Mouse (Mus musculus) kidney, postnatal 0 days (tissue): ENCODE data around the gene Jmjd8. TPM values are rescaled to one million over a fixed set of nuclear protein-coding genes. Genes with fewer than 3 reads are reported as not detected.

Experiments used
- ATAC-seq: fragments of 200-750 bp; cut with Nextera tagmentation; replicated peaks from 2 replicates; pipeline ENCODE4 v1.8.0; 2017; ENCODE audit warnings: low read depth, moderate number of reproducible peaks, moderate TSS enrichment, moderate library complexity; ENCODE audit not compliant: low FRiP score
- DNase-seq: peaks from one replicate; pipeline ENCODE4 v3.0.0-alpha.2; 2016; ENCODE audit warnings: low spot score
- H3K27ac ChIP-seq: fragments of 300-500 bp; sonication (generic); 2 replicates; pipeline ENCODE4 v1.5.1; 2014; ENCODE audit warnings: mild to moderate bottlenecking
- H3K27me3 ChIP-seq: fragments of 300-500 bp; sonication (generic); 2 replicates; pipeline ENCODE4 v1.6.1; 2014; ENCODE audit warnings: low read length, mixed read lengths; ENCODE audit not compliant: insufficient read depth
- H3K36me3 ChIP-seq: fragments of 300-500 bp; sonication (generic); 2 replicates; pipeline ENCODE4 v1.6.1; 2014; ENCODE audit warnings: low read length, mixed read lengths; ENCODE audit not compliant: insufficient read depth
- H3K4me1 ChIP-seq: fragments of 300-500 bp; sonication (generic); replicated peaks from 2 replicates; pipeline ENCODE4 v1.6.1; 2014; ENCODE audit warnings: antibody characterized with exemption, low read length, mixed read lengths; ENCODE audit not compliant: insufficient read depth
- H3K4me2 ChIP-seq: fragments of 300-500 bp; sonication (generic); 2 replicates; pipeline ENCODE4 v1.6.1; 2014; ENCODE audit warnings: mild to moderate bottlenecking, low read length, moderate library complexity, mixed read lengths
- H3K4me3 ChIP-seq: fragments of 300-500 bp; sonication (generic); replicated peaks from 2 replicates; pipeline ENCODE4 v1.5.1; 2014; ENCODE audit warnings: low read depth, low read length
- H3K9ac ChIP-seq: fragments of 300-500 bp; sonication (generic); 2 replicates; pipeline ENCODE4 v1.6.1; 2014; ENCODE audit warnings: low read depth, low read length
- H3K9me3 ChIP-seq: fragments of 300-500 bp; sonication (generic); replicated peaks from 2 replicates; pipeline ENCODE4 v1.6.1; 2016; ENCODE audit warnings: low read length, inconsistent platforms, mixed read lengths
- CTCF ChIP-seq: IDR thresholded peaks from 2 replicates; pipeline ENCODE4 v1.5.1; 2016; ENCODE audit warnings: antibody characterized with exemption, low read depth, mild to moderate bottlenecking, moderate library complexity
- WGBS: fragments of 180-500 bp; shearing (Covaris S2); extraction: QIAGEN DNeasy Blood & Tissue Kit; methylation state at CpG from one replicate; pipeline ENCODE4 v1.1.7; 2014; 5-methylcytosine and 5-hydroxymethylcytosine counted together
- polyA plus RNA-seq: library from polyadenylated mRNA; unstranded; fragments of >200 nt; fragmentation: Nextera tagmentation; extraction: Ambion mirVana; gene quantifications from 2 replicates; pipeline ENCODE4 v1.2.1, GENCODE M21; 2015

Jmjd8 gene
- polyA plus RNA-seq, 1 experiment from 2014 or later = 53.1 TPM

GRCm38 (mm10) chr17:25874721-25875170 is 46.1 kb downstream of the Jmjd8 start, which contains the start of gene Mettl26:
Mettl26 (plus strand) TSS chr17:25875074.
- no peaks in the 10 kb centered on the region for H3K27me3 ChIP-seq
- H3K9me3 ChIP-seq = no peaks in the 10 kb centered on the region
- peak within 1 kb of the TSS; percentile 84 for H3K27ac ChIP-seq
- H3K9ac ChIP-seq = peak within 1 kb of the TSS; percentile 57
- peak within 1 kb of the TSS; percentile 54 for H3K4me3 ChIP-seq
- 0 out of 2 replicates have a peak, but pooled peaks cover 11% of the 10 kb centered on the region for H3K36me3 ChIP-seq
- peaks cover 10% of the 10 kb centered on the region for H3K4me1 ChIP-seq
- peak; percentile 18; the same call in 1 of the 2 replicates for TF ChIP-seq CTCF
- under 1% methylated on average over 25 of the region's 25 CpGs for WGBS
- peak within 1 kb of the TSS; percentile 73 for H3K4me2 ChIP-seq
- peak; percentile 86 for DNase-seq
- ATAC-seq = peak; percentile 40; the same call in 1 of the 2 replicates

- ATAC-seq (peak; percentile 84), DNase-seq (peak; percentile 93)
- H3K9ac ChIP-seq = peak overlapping the region; percentile 57
- under 1% methylated on average over 59 of the region's 59 CpGs for WGBS
- 0 out of 2 replicates have a peak, but pooled peaks cover 11% of the 10 kb centered on the region for H3K36me3 ChIP-seq
- no peaks in the 10 kb centered on the region for H3K27me3 ChIP-seq
- no peak for TF ChIP-seq CTCF
- peak overlapping the region; percentile 73 for H3K4me2 ChIP-seq
- peak overlapping the region; percentile 84 for H3K27ac ChIP-seq
- H3K4me3 ChIP-seq = peak overlapping the region; percentile 54
- no peaks in the 10 kb centered on the region for H3K9me3 ChIP-seq
- H3K4me1 ChIP-seq = peaks cover 17% of the 10 kb centered on the region
Measured at GRCm38 (mm10) chr17:25875171-25876136, 46.8 kb downstream of the Jmjd8 start.

- DNase-seq = no peak
- Histone ChIP-seq H3K4me3 (peak overlapping the region; percentile 54), H3K9ac (peak overlapping the region; percentile 57), H3K27me3 (no peaks in the 10 kb centered on the region), H3K9me3 (no peaks in the 10 kb centered on the region), H3K36me3 (0 out of 2 replicates have a peak, but pooled peaks cover 11% of the 10 kb centered on the region), H3K4me2 (peak overlapping the region; percentile 73), H3K27ac (peak overlapping the region; percentile 84; the same call in 1 of the 2 replicates), H3K4me1 (peaks cover 17% of the 10 kb centered on the region)
- no peak for ATAC-seq
- WGBS = 58% methylated on average over 10 of the region's 10 CpGs
- TF ChIP-seq CTCF = no peak
Measured at GRCm38 (mm10) chr17:25876347-25876915, 47.8 kb downstream of the Jmjd8 start.

GRCm38 (mm10) chr17:25877025-25877424 is 48.4 kb downstream of the Jmjd8 start:
- H3K27me3 ChIP-seq = no peaks in the 10 kb centered on the region
- TF ChIP-seq CTCF = no peak
- no peaks in the 10 kb centered on the region for H3K9me3 ChIP-seq
- ATAC-seq = no peak
- peaks cover 17% of the 10 kb centered on the region for H3K4me1 ChIP-seq
- DNase-seq = no peak
- H3K36me3 ChIP-seq = 0 out of 2 replicates have a peak, but pooled peaks cover 11% of the 10 kb centered on the region
- no peak overlapping the region for H3K9ac ChIP-seq
- H3K27ac ChIP-seq = no peak overlapping the region
- WGBS = 95% methylated on average over 3 of the region's 3 CpGs
- H3K4me2 ChIP-seq = no peak overlapping the region; the same call in 1 of the 2 replicates
- no peak overlapping the region for H3K4me3 ChIP-seq

- TF ChIP-seq CTCF = no peak
- WGBS = 93% methylated on average over 32 of the region's 32 CpGs
- no peak overlapping the region for H3K4me2 ChIP-seq
- ATAC-seq = no peak
- no peak overlapping the region for H3K9ac ChIP-seq
- H3K27me3 ChIP-seq = no peaks in the 10 kb centered on the region
- no peak for DNase-seq
- H3K36me3 ChIP-seq = 0 out of 2 replicates have a peak, but pooled peaks cover 11% of the 10 kb centered on the region
- H3K4me3 ChIP-seq = no peak overlapping the region
- no peaks in the 10 kb centered on the region for H3K9me3 ChIP-seq
- no peak overlapping the region for H3K27ac ChIP-seq
- H3K4me1 ChIP-seq = peaks cover 17% of the 10 kb centered on the region
Measured at GRCm38 (mm10) chr17:25877741-25878610, 49.3 kb downstream of the Jmjd8 start.
